Mouse (Mus musculus) T-cell, adult 2 months (primary cell): ENCODE data around the gene Smad3.

ENCODE experiments used
- DNase-seq: peaks from one replicate; pipeline ENCODE4 v3.0.0; 2022; ENCODE audit warnings: low spot score

The Smad3 gene

GRCm38 (mm10) chr9:63664300-63664745 is 93.5 kb downstream of the Smad3 start:
- DNase-seq: no peak

- no peak for DNase-seq
These were observed 94.6 kb downstream of the Smad3 start for GRCm38 (mm10) chr9:63663222-63663621.

GRCm38 (mm10) chr9:63662759-63663158 is 95.0 kb downstream of the Smad3 start:
- DNase-seq: no peak

GRCm38 (mm10) chr9:63660691-63661090 is 97.1 kb downstream of the Smad3 start:
- no peak for DNase-seq

- DNase-seq: no peak
These were observed 97.7 kb downstream of the Smad3 start for GRCm38 (mm10) chr9:63660061-63660460.

- DNase-seq: no peak
These were observed 98.8 kb downstream of the Smad3 start for GRCm38 (mm10) chr9:63658970-63659371.

- no peak for DNase-seq
These were observed 99.4 kb downstream of the Smad3 start for GRCm38 (mm10) chr9:63658436-63658835.

GRCm38 (mm10) chr9:63657167-63657566 is 100.6 kb downstream of the Smad3 start:
- no peak for DNase-seq

GRCm38 (mm10) chr9:63655092-63655491 is 102.7 kb downstream of the Smad3 start:
- no peak for DNase-seq

- no peak for DNase-seq
These were observed 103.2 kb downstream of the Smad3 start for GRCm38 (mm10) chr9:63654575-63654974.

GRCm38 (mm10) chr9:63653666-63654065 is 104.1 kb downstream of the Smad3 start:
- DNase-seq: no peak

GRCm38 (mm10) chr9:63651594-63651993 is 106.2 kb downstream of the Smad3 start:
- no peak for DNase-seq

GRCm38 (mm10) chr9:63650905-63651304 is 106.9 kb downstream of the Smad3 start:
- no peak for DNase-seq

GRCm38 (mm10) chr9:63649841-63650545 is 107.8 kb downstream of the Smad3 start:
- peak; percentile 28 for DNase-seq

GRCm38 (mm10) chr9:63648520-63648918 is 109.3 kb downstream of the Smad3 start:
- DNase-seq: no peak

- no peak for DNase-seq
These were observed 109.9 kb downstream of the Smad3 start for GRCm38 (mm10) chr9:63647581-63648519.

- no peak for DNase-seq
These were observed 112.7 kb downstream of the Smad3 start for GRCm38 (mm10) chr9:63645084-63645483.

- no peak for DNase-seq
These were observed 113.8 kb downstream of the Smad3 start for GRCm38 (mm10) chr9:63644011-63644410.

- DNase-seq: no peak
These were observed 115.7 kb downstream of the Smad3 start for GRCm38 (mm10) chr9:63641983-63642646.

GRCm38 (mm10) chr9:63636113-63636512 is 121.7 kb downstream of the Smad3 start:
- no peak for DNase-seq

GRCm38 (mm10) chr9:63633334-63633733 is 124.5 kb downstream of the Smad3 start:
- DNase-seq: no peak

GRCm38 (mm10) chr9:63632924-63633323 is 124.9 kb downstream of the Smad3 start:
- DNase-seq: no peak
